Mouse (Mus musculus) heart, adult 8-10 months (tissue): ENCODE results near the gene Impdh2. TPM values are rescaled to one million over a fixed set of nuclear protein-coding genes. Genes with fewer than 3 reads are reported as not detected.
A peak's percentile ranks its signal among the peaks of the same experiment; 100 is the strongest.
"Not testable (repeated sequence)": the region's sequence is repeated elsewhere in the genome, so short reads cannot be mapped to it uniquely, and the experiment has no call there.

Experiments used
- DNase-seq: peaks from one replicate; pipeline ENCODE4 v3.0.0; 2022; ENCODE audit warnings: low spot score
- microRNA-seq: library from miRNA; unstranded; fragments of <30 nt; microRNA quantifications from one replicate; pipeline ENCODE4 v1.2.0, GENCODE M21; 2022
- total RNA-seq, 4 experiments: library from RNA; stranded (reverse); gene quantifications; 2 replicates each; pipeline ENCODE4 v1.2.4; 2022

Gene Impdh2
- total RNA-seq, 4 experiments from 2014 or later, result 44.3 to 53.5 (median 47.9) TPM

GRCm38 (mm10) chr9:108600011-108600410 is 39.9 kb downstream of the Impdh2 start:
- no peak for DNase-seq

GRCm38 (mm10) chr9:108601986-108602385 is 41.9 kb downstream of the Impdh2 start:
- DNase-seq, result no peak

GRCm38 (mm10) chr9:108607929-108608328 is 47.8 kb downstream of the Impdh2 start:
- not testable (repeated sequence) for DNase-seq

GRCm38 (mm10) chr9:108608889-108609288 is 48.8 kb downstream of the Impdh2 start:
- DNase-seq, result no peak

GRCm38 (mm10) chr9:108611488-108611887 is 51.4 kb downstream of the Impdh2 start:
- DNase-seq, result no peak

Small RNAs within 50 kb of the gene (microRNA-seq; reads per million reads assigned to microRNA genes)
- not detected for gene Gm24083
- gene Mir191, result not detected
- 794 reads per million, percentile 79 among the genes with 10 or more reads in this experiment for gene Mir425

Other genes with a start within 250 kb of the Impdh2 start
- gene Gpx1, start 221.4 kb upstream of the Impdh2 start, total RNA-seq, result 100 to 1,000 TPM in 1 of 4 experiments, 10 to 100 TPM in 3; 67.6 to 101 (median 81.7) TPM
- 10 to 100 TPM; 77.0 to 83.3 (median 79.8) TPM for gene Usp4, start 212.4 kb upstream of the Impdh2 start, total RNA-seq
- 1 to 10 TPM in 2 of 4 experiments, under 1 TPM in 2; 0.73 to 1.5 (median 1.1) TPM for gene 1700102P08Rik, start 167.5 kb upstream of the Impdh2 start, total RNA-seq
- gene Ccdc36, start 131.8 kb upstream of the Impdh2 start, total RNA-seq, result not detected
- not detected for gene BC048562, start 123.8 kb upstream of the Impdh2 start, total RNA-seq
- 10 to 100 TPM; 21.3 to 28.3 (median 26.7) TPM for gene Ccdc71, start 99.8 kb upstream of the Impdh2 start, total RNA-seq
- 1 to 10 TPM; 3.9 to 6.7 (median 5.8) TPM for gene Klhdc8b, start 98.7 kb upstream of the Impdh2 start, total RNA-seq
- 100 to 1,000 TPM; 342 to 366 (median 351) TPM for gene Lamb2, start 80.5 kb upstream of the Impdh2 start, total RNA-seq
- gene Usp19, start 69.7 kb upstream of the Impdh2 start, total RNA-seq, result 100 to 1,000 TPM in 3 of 4 experiments, 10 to 100 TPM in 1; 92.9 to 109 (median 102) TPM
- gene Qars, start 52.6 kb upstream of the Impdh2 start, total RNA-seq, result 10 to 100 TPM; 76.7 to 84.2 (median 80.1) TPM
- gene Qrich1, start 43.5 kb upstream of the Impdh2 start, total RNA-seq, result 10 to 100 TPM; 55.6 to 70.2 (median 61.7) TPM
- 10 to 100 TPM; 78.5 to 86.3 (median 81.1) TPM for gene Ndufaf3, start 7.1 kb downstream of the Impdh2 start, total RNA-seq
- 10 to 100 TPM; 16.9 to 26.8 (median 24.1) TPM for gene Dalrd3, start 9.6 kb downstream of the Impdh2 start, total RNA-seq
- 10 to 100 TPM; 12.9 to 18.1 (median 17.0) TPM for gene Wdr6, start 18.5 kb downstream of the Impdh2 start, total RNA-seq
- gene P4htm, start 37.4 kb downstream of the Impdh2 start, total RNA-seq, result 10 to 100 TPM; 13.0 to 23.5 (median 14.6) TPM
- 10 to 100 TPM; 41.7 to 50.7 (median 49.6) TPM for gene Arih2, start 89.1 kb downstream of the Impdh2 start, total RNA-seq
- gene Slc25a20, start 101.8 kb downstream of the Impdh2 start, total RNA-seq, result 100 to 1,000 TPM; 189 to 257 (median 218) TPM
- gene Prkar2a, start 129.0 kb downstream of the Impdh2 start, total RNA-seq, result 10 to 100 TPM; 80.5 to 91.0 (median 88.1) TPM
- gene Ip6k2, start 223.5 kb downstream of the Impdh2 start, total RNA-seq, result 10 to 100 TPM; 13.7 to 24.9 (median 21.2) TPM
- 1 to 10 TPM; 7.4 to 9.2 (median 8.0) TPM for gene Nckipsd, start 248.1 kb downstream of the Impdh2 start, total RNA-seq